Mouse (Mus musculus) small intestine, adult 2 months (tissue): ENCODE results near the gene Klkb1. TPM values are rescaled to one million over a fixed set of nuclear protein-coding genes. Genes with fewer than 3 reads are reported as not detected.

ENCODE experiments used
- H3K27ac ChIP-seq: fragments of 200-500 bp; 2 replicates; pipeline ENCODE4 v1.5.1; 2012; ENCODE audit warnings: low read depth, low read length, control low read depth, inconsistent platforms; ENCODE audit not compliant: insufficient read depth
- H3K27me3 ChIP-seq: fragments of 200-500 bp; 2 replicates; pipeline ENCODE4 v1.6.1; 2012; ENCODE audit warnings: mild to moderate bottlenecking, moderate library complexity, low read length, inconsistent platforms; ENCODE audit not compliant: control insufficient read depth, insufficient read depth
- H3K36me3 ChIP-seq: fragments of 200-500 bp; 2 replicates; pipeline ENCODE4 v1.6.1; 2012; ENCODE audit warnings: mild to moderate bottlenecking, low read length, control low read depth, inconsistent platforms; ENCODE audit not compliant: control insufficient read depth, insufficient read depth
- H3K4me1 ChIP-seq: fragments of 200-500 bp; 2 replicates; pipeline ENCODE4 v1.6.1; 2012; ENCODE audit warnings: low read length, inconsistent platforms, mixed read lengths; ENCODE audit not compliant: control insufficient read depth, insufficient read depth, insufficient read length
- H3K4me3 ChIP-seq: fragments of 200-500 bp; 2 replicates; pipeline ENCODE4 v1.5.1; 2012; ENCODE audit warnings: low read depth, mild to moderate bottlenecking, control low read depth, inconsistent platforms, low read length, moderate library complexity
- CTCF ChIP-seq: fragments of 200-500 bp; IDR thresholded peaks from 2 replicates; pipeline ENCODE4 v1.5.1; 2012; ENCODE audit warnings: low read depth, mild to moderate bottlenecking, control low read depth, inconsistent platforms, low read length, moderate library complexity, mixed read lengths; ENCODE audit not compliant: insufficient replicate concordance, insufficient read length; ENCODE audit errors: extremely low read depth
- POLR2A ChIP-seq: fragments of 200-500 bp; IDR thresholded peaks from 2 replicates; pipeline ENCODE4 v1.6.1; 2012; ENCODE audit warnings: low read depth, mild to moderate bottlenecking, control low read depth, inconsistent platforms, low read length, moderate library complexity
- WGBS: fragments of 180-500 bp; shearing (Covaris S2); methylation state at CpG from one replicate; pipeline ENCODE4 v1.1.7; 2018; 5-methylcytosine and 5-hydroxymethylcytosine counted together
- polyA plus RNA-seq: library from polyadenylated mRNA; depleted of rRNA; stranded (reverse); fragments of >200 nt; gene quantifications from 2 replicates; pipeline ENCODE4 v1.2.3, GENCODE M21; 2012; rRNA removed

The Klkb1 gene
- polyA plus RNA-seq: 0.01 and 0.25 TPM in 2 replicates

- H3K4me3 ChIP-seq: no peak within 1 kb of the TSS
- no peaks in the 10 kb centered on the region for H3K36me3 ChIP-seq
- no peak within 1 kb of the TSS for H3K27ac ChIP-seq
- no peaks in the 10 kb centered on the region for H3K27me3 ChIP-seq
- WGBS: 59% methylated on average over 7 of the region's 7 CpGs
- TF ChIP-seq CTCF (no peak), POLR2A (no peak)
- H3K4me1 ChIP-seq: no peaks in the 10 kb centered on the region
These were observed at the start of gene Klkb1 for GRCm38 (mm10) chr8:45294687-45295086. Gene Klkb1 (minus strand): TSS chr8:45294859.

- H3K27me3 ChIP-seq: no peaks in the 10 kb centered on the region
- WGBS: 94% methylated on average over 8 of the region's 8 CpGs
- H3K27ac ChIP-seq: no peak overlapping the region
- TF ChIP-seq POLR2A (no peak), CTCF (no peak)
- H3K4me3 ChIP-seq: no peak overlapping the region
- no peaks in the 10 kb centered on the region for H3K36me3 ChIP-seq
- peaks cover 10% of the 10 kb centered on the region for H3K4me1 ChIP-seq
These were observed 49.6 kb upstream of the Klkb1 start for GRCm38 (mm10) chr8:45344298-45344697.

GRCm38 (mm10) chr8:45341630-45342628 lies 47.3 kb upstream of the Klkb1 start:
- H3K27ac ChIP-seq: peak overlapping the region; percentile 47
- WGBS: 29% methylated on average over 12 of the region's 12 CpGs

DNA sequence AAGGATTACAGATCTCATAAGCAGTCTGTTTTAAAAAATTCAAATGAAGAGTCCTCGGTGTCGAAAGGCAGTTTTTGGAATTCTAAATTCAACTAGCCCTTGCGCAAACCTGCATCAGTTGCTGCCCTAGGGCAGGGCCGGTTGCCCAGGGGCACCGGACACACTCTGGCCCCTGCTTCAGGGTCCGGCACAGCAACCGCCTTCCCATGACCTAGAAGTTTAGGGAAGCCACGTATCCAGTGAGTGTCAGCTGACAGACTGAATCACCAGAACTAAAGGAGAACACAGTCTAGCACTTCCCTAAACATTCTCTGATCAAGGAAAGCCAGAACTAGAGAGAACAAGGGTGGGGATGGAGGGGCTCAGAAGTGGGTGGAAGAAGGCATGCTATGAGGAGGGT lies 38.8 kb upstream of the Klkb1 start:
- no peak for TF ChIP-seq CTCF
- TF ChIP-seq POLR2A: no peak
- peaks cover 9% of the 10 kb centered on the region; the same call in 1 of the 2 replicates for H3K4me1 ChIP-seq
- H3K27ac ChIP-seq: peak overlapping the region; percentile 52
- H3K27me3 ChIP-seq: no peaks in the 10 kb centered on the region
- 14% methylated on average over 8 of the region's 8 CpGs for WGBS
- H3K36me3 ChIP-seq: no peaks in the 10 kb centered on the region
- peak overlapping the region; percentile 77 for H3K4me3 ChIP-seq

More at GRCm38 (mm10) chr8:45341630-45342628, 47.3 kb upstream of the Klkb1 start:
- no peak for TF ChIP-seq CTCF
- TF ChIP-seq POLR2A: no peak
- Histone ChIP-seq H3K4me3 (no peak overlapping the region), H3K4me1 (peaks cover 10% of the 10 kb centered on the region), H3K27me3 (no peaks in the 10 kb centered on the region), H3K36me3 (no peaks in the 10 kb centered on the region)

- Histone ChIP-seq H3K27ac (peak within 1 kb of the TSS; percentile 89), H3K27me3 (no peaks in the 10 kb centered on the region), H3K36me3 (peaks cover 1% of the 10 kb centered on the region; the same call in 1 of the 2 replicates), H3K4me3 (peak within 1 kb of the TSS; percentile 77), H3K4me1 (peaks cover 9% of the 10 kb centered on the region; the same call in 1 of the 2 replicates)
- TF ChIP-seq CTCF (0 out of 2 replicates have a peak, but pooled peaks have one; percentile 1), POLR2A (peak; percentile 95)
- under 1% methylated on average over 44 of the region's 44 CpGs for WGBS
These were observed 38.2 kb upstream of the Klkb1 start, which contains the start of gene Cyp4v3 for GRCm38 (mm10) chr8:45332685-45333409. Gene Cyp4v3 (minus strand): TSS chr8:45333216.

DNA sequence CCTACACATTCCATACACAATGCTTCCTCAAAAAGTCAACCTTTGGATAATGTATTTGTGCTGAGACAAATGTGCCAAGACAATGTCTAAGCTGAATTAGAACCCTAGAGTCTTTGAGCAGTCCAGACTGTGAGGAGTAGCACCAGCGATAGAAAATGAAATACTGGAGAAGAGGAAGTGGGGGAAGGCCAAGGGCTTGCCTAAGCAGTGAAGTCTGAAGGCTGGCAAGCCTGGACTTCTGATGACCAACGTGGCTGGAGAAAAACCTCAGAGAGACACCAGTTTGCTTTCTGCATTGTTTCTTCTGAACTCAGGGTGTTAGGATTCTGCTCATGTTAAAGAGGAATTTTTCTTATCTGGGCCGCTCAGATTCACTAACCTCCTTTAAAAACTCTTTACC lies 36.2 kb upstream of the Klkb1 start:
- Histone ChIP-seq H3K4me1 (peaks cover 12% of the 10 kb centered on the region; the same call in 1 of the 2 replicates), H3K27ac (peak overlapping the region; percentile 58), H3K27me3 (no peaks in the 10 kb centered on the region), H3K4me3 (peak overlapping the region; percentile 50), H3K36me3 (peaks cover 10% of the 10 kb centered on the region)
- no peak for TF ChIP-seq POLR2A
- no peak for TF ChIP-seq CTCF
- WGBS: 47% methylated on average over 3 of the region's 3 CpGs
